Mouse (Mus musculus) liver, adult 2 months (tissue): ENCODE results near the gene Stard5.

Experiments used
- CTCF ChIP-seq: fragments of 200-500 bp; IDR thresholded peaks from 2 replicates; pipeline ENCODE4 v1.5.1; 2011; ENCODE audit warnings: low read depth, low read length, control low read depth
- POLR2A ChIP-seq: fragments of 200-500 bp; IDR thresholded peaks from 2 replicates; pipeline ENCODE4 v1.6.1; 2011; ENCODE audit warnings: low read length, control low read depth; ENCODE audit not compliant: insufficient read depth; ENCODE audit errors: extremely low read depth

DNA sequence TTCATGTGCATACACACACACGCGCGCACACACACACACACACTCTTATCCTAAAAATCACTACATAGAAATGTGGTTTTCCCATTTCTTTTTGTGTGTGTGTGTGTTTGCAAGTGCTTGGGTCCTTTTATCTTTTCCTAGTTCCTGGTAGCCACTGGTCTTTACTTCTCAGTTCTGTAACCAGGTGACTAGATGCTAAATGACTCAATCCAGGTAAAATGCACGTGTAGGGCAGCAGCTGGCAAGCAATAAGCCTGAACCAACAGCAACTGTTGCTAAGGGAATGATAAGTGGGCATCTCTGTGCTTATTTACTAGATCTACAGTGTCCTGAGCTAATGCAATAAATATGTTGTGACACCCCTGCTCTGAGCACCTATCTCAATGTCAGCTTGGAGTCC, 4.4 kb upstream of the Stard5 start:
- TF ChIP-seq POLR2A (no peak), CTCF (no peak)
